Mouse (Mus musculus): ENCODE results near the gene Ccdc9b. TPM values are rescaled to one million over a fixed set of nuclear protein-coding genes. Genes with fewer than 3 reads are reported as not detected.

The Ccdc9b gene
- polyA plus RNA-seq, 1 experiment from 2014 or later: 0.36 TPM

DNA sequence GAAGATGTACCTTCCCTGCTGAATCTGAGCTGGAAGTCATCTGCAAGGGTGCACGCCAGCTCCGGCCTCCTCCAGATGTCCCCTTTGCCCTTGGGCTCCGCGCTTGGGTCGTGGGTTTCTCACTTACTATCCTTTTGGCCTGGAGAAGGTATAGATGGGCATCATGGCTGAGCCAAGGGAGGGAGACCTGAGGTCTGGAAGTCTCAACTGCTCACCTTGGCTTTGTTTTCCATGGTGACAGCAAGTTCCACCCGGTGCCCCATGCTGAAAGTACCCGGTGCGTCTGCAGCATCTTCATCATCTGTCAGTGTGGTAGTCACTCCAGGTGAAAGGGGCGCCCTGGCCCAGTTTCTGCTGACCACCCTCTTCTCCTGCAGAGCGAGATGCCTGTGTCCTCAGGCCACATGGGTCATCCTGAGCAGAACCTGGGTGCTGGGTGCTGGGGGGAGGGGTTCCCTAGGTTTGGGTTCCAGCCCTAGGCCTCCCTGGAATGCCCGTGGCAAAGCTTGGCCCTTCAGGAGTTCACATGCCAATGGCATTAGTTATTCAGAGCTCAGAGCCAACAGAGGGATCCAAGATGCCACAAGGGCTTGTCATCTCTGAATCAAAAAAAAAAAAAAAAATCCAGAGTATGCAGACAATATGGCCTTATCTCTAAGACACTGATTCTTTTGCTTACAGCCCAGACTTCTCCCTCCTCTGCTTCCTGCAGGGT, 2.0 kb downstream of the Ccdc9b start:
- peaks cover 25% of the 10 kb centered on the region for H3K4me1 ChIP-seq (replicated peaks; ENCODE audit: control insufficient read depth, insufficient read depth, low read length)
- 82% methylated on average over 11 of the region's 11 CpGs for WGBS
- H3K9ac ChIP-seq (ENCODE audit: low read length): no peak overlapping the region
- no peak for ATAC-seq (replicated peaks; ENCODE audit: low FRiP score)
- no peaks in the 10 kb centered on the region for H3K9me3 ChIP-seq (ENCODE audit: control insufficient read depth, low read length)
- H3K4me2 ChIP-seq (ENCODE audit: low read depth, low read length, severe bottlenecking): no peak overlapping the region
- no peak overlapping the region for H3K27ac ChIP-seq (ENCODE audit: low read depth, low read length)
- H3K4me3 ChIP-seq (ENCODE audit: low read depth, low read length): no peak overlapping the region
- H3K36me3 ChIP-seq (ENCODE audit: control insufficient read depth, insufficient read depth, low read length): no peaks in the 10 kb centered on the region
- peaks cover 7% of the 10 kb centered on the region for H3K27me3 ChIP-seq (ENCODE audit: control insufficient read depth, insufficient read depth, low read length)
- no peak for DNase-seq (ENCODE audit: low spot score)

DNA sequence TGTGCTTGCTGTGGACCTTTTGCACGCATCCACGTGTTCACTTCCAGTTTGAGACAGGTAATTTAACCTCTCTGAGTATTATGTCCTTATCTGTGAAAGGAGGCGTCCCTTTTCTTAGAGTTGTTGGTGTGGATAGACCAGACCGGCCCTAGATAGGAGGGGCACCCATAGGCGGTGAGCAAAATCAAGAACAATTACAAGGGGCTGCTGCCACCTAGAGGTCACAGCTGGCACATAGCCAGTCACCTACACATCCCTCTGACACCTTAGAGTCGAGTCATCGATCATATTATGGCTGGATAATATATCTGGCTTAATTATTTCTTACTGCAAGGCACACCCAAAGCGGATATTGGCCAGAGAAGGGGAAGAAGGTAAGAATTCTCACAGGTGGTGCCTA, 2.6 kb downstream of the Ccdc9b start:
- Histone ChIP-seq H3K36me3 (ENCODE audit: control insufficient read depth, insufficient read depth, low read length) (no peaks in the 10 kb centered on the region), H3K27ac (ENCODE audit: low read depth, low read length) (no peak overlapping the region), H3K27me3 (ENCODE audit: control insufficient read depth, insufficient read depth, low read length) (peaks cover 7% of the 10 kb centered on the region), H3K4me1 (replicated peaks; ENCODE audit: control insufficient read depth, insufficient read depth, low read length) (peaks cover 25% of the 10 kb centered on the region), H3K9ac (ENCODE audit: low read length) (no peak overlapping the region), H3K4me2 (ENCODE audit: low read depth, low read length, severe bottlenecking) (no peak overlapping the region), H3K9me3 (ENCODE audit: control insufficient read depth, low read length) (no peaks in the 10 kb centered on the region), H3K4me3 (ENCODE audit: low read depth, low read length) (no peak overlapping the region)
- WGBS: 8% methylated on average over 8 of the region's 8 CpGs
- DNase-seq (ENCODE audit: low spot score) (peak; percentile 80), ATAC-seq (replicated peaks; ENCODE audit: low FRiP score) (peak; percentile 31)

DNA sequence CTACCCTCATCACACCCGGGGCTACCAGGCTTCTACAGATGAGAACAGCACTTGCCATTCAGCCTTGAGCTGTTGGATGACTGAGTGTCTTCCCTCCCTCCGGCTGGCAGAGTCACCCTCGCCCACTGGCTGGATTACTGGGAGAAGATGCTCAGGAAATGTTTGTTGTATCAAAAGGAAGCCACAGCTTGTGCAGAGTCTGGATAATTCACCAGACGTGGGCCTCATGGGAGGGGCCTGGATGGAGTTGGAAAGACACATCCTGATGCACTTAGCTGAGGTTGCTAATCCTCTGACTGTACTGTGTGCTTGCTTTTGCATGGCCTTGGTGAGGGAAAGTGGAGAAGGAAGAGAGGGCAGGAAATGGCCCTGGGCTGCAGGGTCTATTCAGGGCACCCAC, 6.4 kb downstream of the Ccdc9b start:
- H3K27me3 ChIP-seq (ENCODE audit: control insufficient read depth, insufficient read depth, low read length): peaks cover 2% of the 10 kb centered on the region; the same call in 1 of the 2 replicates
- DNase-seq (ENCODE audit: low spot score) (no peak), ATAC-seq (replicated peaks; ENCODE audit: low FRiP score) (no peak)
- WGBS: 85% methylated on average over 4 of the region's 4 CpGs
- H3K36me3 ChIP-seq (ENCODE audit: control insufficient read depth, insufficient read depth, low read length): no peaks in the 10 kb centered on the region
- no peak overlapping the region for H3K4me3 ChIP-seq (ENCODE audit: low read depth, low read length)
- H3K27ac ChIP-seq (ENCODE audit: low read depth, low read length): no peak overlapping the region
- no peak overlapping the region for H3K9ac ChIP-seq (ENCODE audit: low read length)
- H3K4me2 ChIP-seq (ENCODE audit: low read depth, low read length, severe bottlenecking): no peak overlapping the region
- no peaks in the 10 kb centered on the region for H3K9me3 ChIP-seq (ENCODE audit: control insufficient read depth, low read length)
- peaks cover 3% of the 10 kb centered on the region; the same call in 1 of the 2 replicates for H3K4me1 ChIP-seq (replicated peaks; ENCODE audit: control insufficient read depth, insufficient read depth, low read length)

DNA sequence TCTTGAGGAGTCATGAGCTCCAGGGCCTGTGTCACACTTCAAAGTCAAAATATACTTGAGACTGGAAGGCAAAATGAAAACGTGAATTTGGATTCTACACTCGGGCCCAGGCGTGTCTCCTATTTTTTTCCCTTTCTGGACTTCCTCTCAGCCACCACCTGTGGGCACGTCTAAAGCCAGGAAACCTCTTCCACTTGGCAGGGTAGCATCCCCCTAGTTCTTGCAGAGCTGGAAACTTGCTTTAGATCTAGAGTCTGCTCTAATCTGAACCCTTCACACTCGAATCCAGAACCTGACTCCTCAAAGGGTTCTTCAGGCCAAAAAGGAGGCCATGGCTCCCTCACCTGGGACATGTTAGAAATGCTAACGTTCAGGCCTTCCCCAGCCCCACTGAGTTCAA, 7.1 kb downstream of the Ccdc9b start:
- H3K36me3 ChIP-seq (ENCODE audit: control insufficient read depth, insufficient read depth, low read length): no peaks in the 10 kb centered on the region
- no peaks in the 10 kb centered on the region for H3K4me1 ChIP-seq (replicated peaks; ENCODE audit: control insufficient read depth, insufficient read depth, low read length)
- DNase-seq (ENCODE audit: low spot score): no peak
- WGBS: 83% methylated on average over 6 of the region's 6 CpGs
- H3K27ac ChIP-seq (ENCODE audit: low read depth, low read length): no peak overlapping the region
- no peak overlapping the region for H3K9ac ChIP-seq (ENCODE audit: low read length)
- no peaks in the 10 kb centered on the region for H3K27me3 ChIP-seq (ENCODE audit: control insufficient read depth, insufficient read depth, low read length)
- H3K4me2 ChIP-seq (ENCODE audit: low read depth, low read length, severe bottlenecking): no peak overlapping the region
- H3K4me3 ChIP-seq (ENCODE audit: low read depth, low read length): no peak overlapping the region
- ATAC-seq (replicated peaks; ENCODE audit: low FRiP score): no peak
- no peaks in the 10 kb centered on the region for H3K9me3 ChIP-seq (ENCODE audit: control insufficient read depth, low read length)

DNA sequence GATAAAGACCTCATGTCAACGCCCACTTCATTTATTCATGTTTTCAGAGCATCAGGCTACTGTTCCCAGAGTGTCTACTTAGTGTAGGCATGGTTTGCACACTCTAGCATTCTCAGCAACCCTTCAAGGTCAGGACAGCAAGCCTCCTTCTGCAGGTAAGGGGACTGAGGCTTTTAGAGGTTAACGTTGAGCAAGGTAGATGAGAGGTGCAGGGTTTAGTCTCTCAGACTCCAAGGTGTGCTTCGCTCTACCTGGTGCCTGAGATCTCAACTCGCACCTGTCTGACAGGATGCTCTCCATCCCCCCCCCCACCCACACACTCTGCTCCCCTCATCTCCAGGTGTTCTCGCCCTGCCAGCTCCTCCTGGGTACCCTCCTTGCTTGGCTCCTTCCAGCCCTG, 8.3 kb downstream of the Ccdc9b start:
- H3K27ac ChIP-seq (ENCODE audit: low read depth, low read length): no peak overlapping the region
- peaks cover 4% of the 10 kb centered on the region; the same call in 1 of the 2 replicates for H3K4me1 ChIP-seq (replicated peaks; ENCODE audit: control insufficient read depth, insufficient read depth, low read length)
- no peaks in the 10 kb centered on the region for H3K9me3 ChIP-seq (ENCODE audit: control insufficient read depth, low read length)
- 84% methylated on average over 5 of the region's 5 CpGs for WGBS
- no peaks in the 10 kb centered on the region for H3K36me3 ChIP-seq (ENCODE audit: control insufficient read depth, insufficient read depth, low read length)
- no peak overlapping the region for H3K4me2 ChIP-seq (ENCODE audit: low read depth, low read length, severe bottlenecking)
- ATAC-seq (replicated peaks; ENCODE audit: low FRiP score) (no peak), DNase-seq (ENCODE audit: low spot score) (no peak)
- H3K4me3 ChIP-seq (ENCODE audit: low read depth, low read length): no peak overlapping the region
- no peaks in the 10 kb centered on the region for H3K27me3 ChIP-seq (ENCODE audit: control insufficient read depth, insufficient read depth, low read length)
- no peak overlapping the region for H3K9ac ChIP-seq (ENCODE audit: low read length)

DNA sequence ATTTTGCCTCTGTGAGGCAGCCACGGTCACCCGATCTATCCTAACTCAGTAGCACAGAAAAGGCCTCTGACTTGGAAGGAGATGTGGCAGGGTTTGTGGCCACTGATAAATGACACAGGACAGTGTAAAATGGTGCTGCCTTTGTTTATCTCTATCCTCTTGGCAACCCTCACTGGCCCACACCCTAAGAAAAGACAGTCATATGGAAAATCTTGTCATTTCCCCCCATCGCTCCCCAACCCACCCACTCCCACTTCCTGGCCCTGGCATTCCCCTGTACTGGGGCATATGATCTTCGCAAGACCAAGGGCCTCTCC, 9.7 kb downstream of the Ccdc9b start:
- ATAC-seq (replicated peaks; ENCODE audit: low FRiP score) (no peak), DNase-seq (ENCODE audit: low spot score) (no peak)
- Histone ChIP-seq H3K27me3 (ENCODE audit: control insufficient read depth, insufficient read depth, low read length) (peaks cover 2% of the 10 kb centered on the region; the same call in 1 of the 2 replicates), H3K4me2 (ENCODE audit: low read depth, low read length, severe bottlenecking) (no peak overlapping the region), H3K36me3 (ENCODE audit: control insufficient read depth, insufficient read depth, low read length) (no peaks in the 10 kb centered on the region), H3K4me3 (ENCODE audit: low read depth, low read length) (no peak overlapping the region), H3K9me3 (ENCODE audit: control insufficient read depth, low read length) (no peaks in the 10 kb centered on the region), H3K9ac (ENCODE audit: low read length) (no peak overlapping the region), H3K27ac (ENCODE audit: low read depth, low read length) (no peak overlapping the region), H3K4me1 (replicated peaks; ENCODE audit: control insufficient read depth, insufficient read depth, low read length) (peaks cover 12% of the 10 kb centered on the region)
- 82% methylated on average over 4 of the region's 4 CpGs for WGBS

DNA sequence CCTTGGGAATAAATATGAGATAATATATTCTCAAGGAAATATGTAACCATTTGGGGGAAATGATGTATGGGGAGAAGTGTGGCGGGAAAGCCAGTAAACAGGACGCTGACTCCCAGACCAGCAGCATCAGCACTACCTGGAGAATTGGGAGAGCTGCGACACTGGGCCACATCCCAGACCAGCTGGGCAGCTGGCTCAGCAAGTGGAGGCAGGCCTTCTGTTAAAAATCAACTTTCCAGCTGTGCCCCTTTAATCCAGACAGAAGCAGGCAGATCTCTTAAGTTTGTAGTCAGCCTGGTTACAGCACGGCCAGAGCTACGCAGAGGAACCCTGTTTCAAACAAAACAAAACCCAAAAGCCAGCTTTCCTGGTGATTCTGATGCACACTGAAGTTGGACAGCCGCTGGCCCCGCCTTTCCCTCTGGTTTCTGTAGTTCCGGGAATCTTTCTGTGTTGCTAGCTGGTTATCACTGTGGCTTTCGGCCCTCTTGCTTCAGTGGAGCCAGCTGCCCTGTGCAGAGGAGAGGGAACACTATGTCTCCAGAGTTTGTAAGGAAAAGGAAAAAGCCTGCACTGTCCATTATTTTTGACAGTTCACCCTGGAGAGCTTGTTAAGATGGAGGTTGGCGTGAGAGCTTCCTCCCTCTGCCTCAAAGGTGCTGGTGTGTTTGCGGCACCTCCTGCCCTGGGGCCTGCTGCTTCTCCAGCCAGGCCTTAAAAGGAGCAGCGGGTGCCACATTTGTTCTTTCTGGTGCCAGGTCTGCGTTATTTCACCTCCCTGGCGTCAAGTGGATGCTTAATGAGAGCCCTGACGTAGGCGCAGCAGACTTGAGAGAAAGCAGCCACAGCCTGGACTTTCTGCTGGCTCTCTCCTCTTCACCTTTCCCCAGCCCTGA, 10.3 kb downstream of the Ccdc9b start:
- WGBS: 75% methylated on average over 16 of the region's 16 CpGs
- no peak overlapping the region for H3K4me3 ChIP-seq (ENCODE audit: low read depth, low read length)
- peaks cover 17% of the 10 kb centered on the region for H3K4me1 ChIP-seq (replicated peaks; ENCODE audit: control insufficient read depth, insufficient read depth, low read length)
- no peak overlapping the region for H3K4me2 ChIP-seq (ENCODE audit: low read depth, low read length, severe bottlenecking)
- ATAC-seq (replicated peaks; ENCODE audit: low FRiP score) (no peak), DNase-seq (ENCODE audit: low spot score) (no peak)
- H3K27ac ChIP-seq (ENCODE audit: low read depth, low read length): no peak overlapping the region
- H3K36me3 ChIP-seq (ENCODE audit: control insufficient read depth, insufficient read depth, low read length): no peaks in the 10 kb centered on the region
- no peak overlapping the region for H3K9ac ChIP-seq (ENCODE audit: low read length)
- peaks cover 2% of the 10 kb centered on the region; the same call in 1 of the 2 replicates for H3K27me3 ChIP-seq (ENCODE audit: control insufficient read depth, insufficient read depth, low read length)
- H3K9me3 ChIP-seq (ENCODE audit: control insufficient read depth, low read length): no peaks in the 10 kb centered on the region

DNA sequence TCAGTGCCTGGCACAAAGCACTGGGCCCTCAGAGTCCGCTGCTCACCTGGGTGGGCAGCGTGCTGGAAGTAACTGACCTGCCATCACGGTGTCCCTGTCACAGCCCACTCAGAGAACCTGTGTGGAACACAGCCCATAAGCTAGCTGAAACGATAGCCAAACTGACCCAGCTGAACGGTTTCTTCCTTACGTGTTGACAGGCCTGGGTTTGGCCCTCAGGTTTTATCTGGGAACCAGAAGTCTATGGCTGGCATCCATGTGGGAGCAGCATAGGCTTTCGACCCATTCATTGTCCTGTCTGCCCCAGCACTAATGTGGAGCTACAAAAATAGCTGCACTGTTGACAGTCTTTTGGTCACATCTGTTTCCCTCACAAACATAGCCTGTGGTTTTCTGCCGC, 12.0 kb downstream of the Ccdc9b start:
- no peak overlapping the region for H3K27ac ChIP-seq (ENCODE audit: low read depth, low read length)
- no peak overlapping the region for H3K9ac ChIP-seq (ENCODE audit: low read length)
- no peaks in the 10 kb centered on the region for H3K36me3 ChIP-seq (ENCODE audit: control insufficient read depth, insufficient read depth, low read length)
- 87% methylated on average over 8 of the region's 8 CpGs for WGBS
- no peak overlapping the region for H3K4me2 ChIP-seq (ENCODE audit: low read depth, low read length, severe bottlenecking)
- peaks cover 17% of the 10 kb centered on the region for H3K4me1 ChIP-seq (replicated peaks; ENCODE audit: control insufficient read depth, insufficient read depth, low read length)
- H3K9me3 ChIP-seq (ENCODE audit: control insufficient read depth, low read length): no peaks in the 10 kb centered on the region
- ATAC-seq (replicated peaks; ENCODE audit: low FRiP score) (no peak), DNase-seq (ENCODE audit: low spot score) (no peak)
- H3K27me3 ChIP-seq (ENCODE audit: control insufficient read depth, insufficient read depth, low read length): peaks cover 2% of the 10 kb centered on the region; the same call in 1 of the 2 replicates
- H3K4me3 ChIP-seq (ENCODE audit: low read depth, low read length): no peak overlapping the region
